Mouse (Mus musculus): ENCODE results near the gene Trak1. TPM values are rescaled to one million over a fixed set of nuclear protein-coding genes. Genes with fewer than 3 reads are reported as not detected.
A peak's percentile ranks its signal among the peaks of the same experiment; 100 is the strongest.
"Not testable (repeated sequence)": the region's sequence is repeated elsewhere in the genome, so short reads cannot be mapped to it uniquely, and the experiment has no call there.

The Trak1 gene
- polyA plus RNA-seq, 1 experiment: 103 TPM

- no peaks in the 10 kb centered on the region for H3K27me3 ChIP-seq (ENCODE audit: control insufficient read depth, insufficient read depth, low read length)
- H3K4me1 ChIP-seq (ENCODE audit: control insufficient read depth, insufficient read depth, low read length): peaks cover 61% of the 10 kb centered on the region
- H3K4me3 ChIP-seq (replicated peaks; ENCODE audit: insufficient read depth, low read depth, low read length): no peak overlapping the region
- peak overlapping the region; percentile 58 for H3K27ac ChIP-seq (ENCODE audit: insufficient read depth, low read length)
- 45% methylated on average over 31 of the region's 31 CpGs for whole genome bisulfite sequencing
- TF ChIP-seq POLR2A (IDR thresholded peaks at IDR 0.05; ENCODE audit: borderline replicate concordance, insufficient read depth, low read length) (no peak), CTCF (IDR thresholded peaks at IDR 0.05; ENCODE audit: borderline replicate concordance, insufficient read depth, low read depth, low read length) (no peak)
- DNase-seq: peak; percentile 47 to 54
These were observed 146.5 kb downstream of the Trak1 start for GRCm38 (mm10) chr9:121443696-121444366.

GRCm38 (mm10) chr9:121444367-121444707 is 147.0 kb downstream of the Trak1 start:
- Histone ChIP-seq H3K27ac (ENCODE audit: insufficient read depth, low read length) (peak overlapping the region; percentile 74), H3K4me1 (ENCODE audit: control insufficient read depth, insufficient read depth, low read length) (peaks cover 57% of the 10 kb centered on the region), H3K27me3 (ENCODE audit: control insufficient read depth, insufficient read depth, low read length) (no peaks in the 10 kb centered on the region), H3K4me3 (replicated peaks; ENCODE audit: insufficient read depth, low read depth, low read length) (no peak overlapping the region)
- no peak for TF ChIP-seq POLR2A (IDR thresholded peaks at IDR 0.05; ENCODE audit: borderline replicate concordance, insufficient read depth, low read length)
- no peak for TF ChIP-seq CTCF (IDR thresholded peaks at IDR 0.05; ENCODE audit: borderline replicate concordance, insufficient read depth, low read depth, low read length)
- peak; percentile 85 to 91 for DNase-seq
- 6% methylated on average over 3 of the region's 3 CpGs for WGBS

GRCm38 (mm10) chr9:121445364-121445763 is 148.1 kb downstream of the Trak1 start:
- H3K27me3 ChIP-seq (ENCODE audit: control insufficient read depth, insufficient read depth, low read length): no peaks in the 10 kb centered on the region
- 90% methylated on average over 2 of the region's 2 CpGs for WGBS
- H3K4me1 ChIP-seq (ENCODE audit: control insufficient read depth, insufficient read depth, low read length): peaks cover 57% of the 10 kb centered on the region
- H3K27ac ChIP-seq (ENCODE audit: insufficient read depth, low read length): no peak overlapping the region
- DNase-seq: peak; percentile 60 to 61
- TF ChIP-seq CTCF (IDR thresholded peaks at IDR 0.05; ENCODE audit: borderline replicate concordance, insufficient read depth, low read depth, low read length): peak; percentile 74
- no peak for TF ChIP-seq POLR2A (IDR thresholded peaks at IDR 0.05; ENCODE audit: borderline replicate concordance, insufficient read depth, low read length)
- H3K4me3 ChIP-seq (replicated peaks; ENCODE audit: insufficient read depth, low read depth, low read length): no peak overlapping the region

GRCm38 (mm10) chr9:121446431-121446831 is 149.1 kb downstream of the Trak1 start:
- H3K4me3 ChIP-seq (replicated peaks; ENCODE audit: insufficient read depth, low read depth, low read length): no peak overlapping the region
- DNase-seq: peak; percentile 61 to 64
- H3K27me3 ChIP-seq (ENCODE audit: control insufficient read depth, insufficient read depth, low read length): no peaks in the 10 kb centered on the region
- H3K4me1 ChIP-seq (ENCODE audit: control insufficient read depth, insufficient read depth, low read length): peaks cover 49% of the 10 kb centered on the region
- TF ChIP-seq CTCF (IDR thresholded peaks at IDR 0.05; ENCODE audit: borderline replicate concordance, insufficient read depth, low read depth, low read length) (no peak), POLR2A (IDR thresholded peaks at IDR 0.05; ENCODE audit: borderline replicate concordance, insufficient read depth, low read length) (no peak)
- WGBS: 13% methylated on average over 13 of the region's 13 CpGs
- H3K27ac ChIP-seq (ENCODE audit: insufficient read depth, low read length): no peak overlapping the region; the same call in 1 of the 2 replicates

- not testable (repeated sequence) for H3K27me3 ChIP-seq (ENCODE audit: control insufficient read depth, insufficient read depth, low read length); DNase-seq; H3K4me1 ChIP-seq (ENCODE audit: control insufficient read depth, insufficient read depth, low read length); H3K4me3 ChIP-seq (replicated peaks; ENCODE audit: insufficient read depth, low read depth, low read length); H3K27ac ChIP-seq (ENCODE audit: insufficient read depth, low read length)
- WGBS: 41% methylated on average over 9 of the region's 9 CpGs
These were observed 155.1 kb downstream of the Trak1 start for GRCm38 (mm10) chr9:121452342-121452942.

- WGBS: 91% methylated on average over 3 of the region's 3 CpGs
- Histone ChIP-seq H3K27ac (ENCODE audit: insufficient read depth, low read length) (no peak overlapping the region), H3K27me3 (ENCODE audit: control insufficient read depth, insufficient read depth, low read length) (no peaks in the 10 kb centered on the region), H3K4me1 (ENCODE audit: control insufficient read depth, insufficient read depth, low read length) (no peaks in the 10 kb centered on the region), H3K4me3 (replicated peaks; ENCODE audit: insufficient read depth, low read depth, low read length) (no peak overlapping the region)
- no peak for TF ChIP-seq POLR2A (IDR thresholded peaks at IDR 0.05; ENCODE audit: borderline replicate concordance, insufficient read depth, low read length)
- no peak for TF ChIP-seq CTCF (IDR thresholded peaks at IDR 0.05; ENCODE audit: borderline replicate concordance, insufficient read depth, low read depth, low read length)
- DNase-seq: no peak
These were observed 157.6 kb downstream of the Trak1 start for GRCm38 (mm10) chr9:121454891-121455290.

GRCm38 (mm10) chr9:121456739-121457515 is 159.6 kb downstream of the Trak1 start:
- H3K27me3 ChIP-seq (ENCODE audit: control insufficient read depth, insufficient read depth, low read length): no peaks in the 10 kb centered on the region
- DNase-seq: no peak
- no peak overlapping the region for H3K4me3 ChIP-seq (replicated peaks; ENCODE audit: insufficient read depth, low read depth, low read length)
- no peaks in the 10 kb centered on the region for H3K4me1 ChIP-seq (ENCODE audit: control insufficient read depth, insufficient read depth, low read length)
- 69% methylated on average over 13 of the region's 13 CpGs for WGBS
- TF ChIP-seq CTCF (IDR thresholded peaks at IDR 0.05; ENCODE audit: borderline replicate concordance, insufficient read depth, low read depth, low read length) (no peak), POLR2A (IDR thresholded peaks at IDR 0.05; ENCODE audit: borderline replicate concordance, insufficient read depth, low read length) (no peak)
- H3K27ac ChIP-seq (ENCODE audit: insufficient read depth, low read length): no peak overlapping the region

- TF ChIP-seq POLR2A (IDR thresholded peaks at IDR 0.05; ENCODE audit: borderline replicate concordance, insufficient read depth, low read length) (no peak), CTCF (IDR thresholded peaks at IDR 0.05; ENCODE audit: borderline replicate concordance, insufficient read depth, low read depth, low read length) (peak; percentile 90)
These were observed 161.2 kb downstream of the Trak1 start for GRCm38 (mm10) chr9:121458466-121458865.

More at GRCm38 (mm10) chr9:121458466-121458865, 161.2 kb downstream of the Trak1 start:
- H3K27ac ChIP-seq (ENCODE audit: insufficient read depth, low read length): no peak overlapping the region
- H3K4me1 ChIP-seq (ENCODE audit: control insufficient read depth, insufficient read depth, low read length): no peaks in the 10 kb centered on the region
- no peak overlapping the region for H3K4me3 ChIP-seq (replicated peaks; ENCODE audit: insufficient read depth, low read depth, low read length)
- no peaks in the 10 kb centered on the region for H3K27me3 ChIP-seq (ENCODE audit: control insufficient read depth, insufficient read depth, low read length)
- 25% methylated on average over 8 of the region's 8 CpGs for WGBS
- peak; percentile 54 to 64 for DNase-seq

Measured in cerebellum, adult 2 months (tissue).